Mouse (Mus musculus) embryonic facial prominence, embryonic 15.5 days (tissue): ENCODE data around the gene Ttc38. TPM values are rescaled to one million over a fixed set of nuclear protein-coding genes. Genes with fewer than 3 reads are reported as not detected.

Experiments used
- ATAC-seq: fragments of 200-750 bp; cut with Nextera tagmentation; 2 replicates; pipeline ENCODE4 v1.8.0; 2017; ENCODE audit warnings: low read depth, moderate TSS enrichment; ENCODE audit not compliant: insufficient number of reproducible peaks, low FRiP score, low TSS enrichment
- H3K27ac ChIP-seq: fragments of 300-500 bp; sonication (generic); replicated peaks from 2 replicates; pipeline ENCODE4 v1.5.1; 2015; ENCODE audit warnings: mild to moderate bottlenecking, inconsistent platforms
- H3K27me3 ChIP-seq: fragments of 300-500 bp; sonication (generic); 2 replicates; pipeline ENCODE4 v1.6.1; 2015; ENCODE audit warnings: inconsistent platforms
- H3K36me3 ChIP-seq: fragments of 300-500 bp; sonication (generic); 2 replicates; pipeline ENCODE4 v1.6.1; 2015; ENCODE audit warnings: mild to moderate bottlenecking, inconsistent platforms
- H3K4me1 ChIP-seq: fragments of 300-500 bp; sonication (generic); 2 replicates; pipeline ENCODE4 v1.6.1; 2015; ENCODE audit warnings: inconsistent platforms
- H3K4me2 ChIP-seq: fragments of 300-500 bp; sonication (generic); replicated peaks from 2 replicates; pipeline ENCODE4 v1.6.1; 2015; ENCODE audit warnings: mild to moderate bottlenecking, inconsistent platforms
- H3K4me3 ChIP-seq: fragments of 300-500 bp; sonication (generic); replicated peaks from 2 replicates; pipeline ENCODE4 v1.5.1; 2015; ENCODE audit warnings: mild to moderate bottlenecking, inconsistent platforms
- H3K9ac ChIP-seq: fragments of 300-500 bp; sonication (generic); 2 replicates; pipeline ENCODE4 v1.6.1; 2015; ENCODE audit warnings: inconsistent platforms
- H3K9me3 ChIP-seq: fragments of 300-500 bp; sonication (generic); replicated peaks from 2 replicates; pipeline ENCODE4 v1.6.1; 2016; ENCODE audit warnings: inconsistent platforms
- WGBS: fragments of 180-500 bp; shearing (Covaris S2); methylation state at CpG from one replicate; pipeline ENCODE4 v1.1.7; 2015; 5-methylcytosine and 5-hydroxymethylcytosine counted together
- polyA plus RNA-seq: library from polyadenylated mRNA; unstranded; fragments of >200 nt; fragmentation: Nextera tagmentation; extraction: Ambion mirVana; gene quantifications from 2 replicates; pipeline ENCODE4 v1.2.1, GENCODE M21; 2015

Gene Ttc38
- polyA plus RNA-seq, 1 experiment from 2014 or later = 8.8 TPM

GRCm38 (mm10) chr15:85806886-85807285 is 25.2 kb upstream of the Ttc38 start:
- WGBS = 72% methylated on average over 4 of the region's 4 CpGs
- Histone ChIP-seq H3K9ac (no peak overlapping the region), H3K27ac (no peak overlapping the region), H3K4me1 (peaks cover 9% of the 10 kb centered on the region), H3K4me3 (no peak overlapping the region), H3K27me3 (no peaks in the 10 kb centered on the region), H3K4me2 (no peak overlapping the region), H3K9me3 (no peaks in the 10 kb centered on the region), H3K36me3 (no peaks in the 10 kb centered on the region)
- ATAC-seq = no peak

GRCm38 (mm10) chr15:85807404-85807803 is 24.7 kb upstream of the Ttc38 start:
- H3K4me2 ChIP-seq = no peak overlapping the region
- H3K27me3 ChIP-seq = no peaks in the 10 kb centered on the region
- no peak for ATAC-seq
- H3K9ac ChIP-seq = no peak overlapping the region
- H3K4me3 ChIP-seq = no peak overlapping the region
- H3K36me3 ChIP-seq = no peaks in the 10 kb centered on the region
- no peak overlapping the region for H3K27ac ChIP-seq
- H3K4me1 ChIP-seq = peaks cover 9% of the 10 kb centered on the region
- WGBS = 81% methylated on average over 4 of the region's 4 CpGs
- H3K9me3 ChIP-seq = no peaks in the 10 kb centered on the region

GRCm38 (mm10) chr15:85808031-85808430 is 24.1 kb upstream of the Ttc38 start:
- Histone ChIP-seq H3K27ac (no peak overlapping the region), H3K4me1 (peaks cover 9% of the 10 kb centered on the region), H3K27me3 (no peaks in the 10 kb centered on the region), H3K4me2 (no peak overlapping the region), H3K4me3 (no peak overlapping the region), H3K36me3 (no peaks in the 10 kb centered on the region), H3K9ac (no peak overlapping the region), H3K9me3 (no peaks in the 10 kb centered on the region)
- WGBS = 77% methylated on average over 6 of the region's 6 CpGs
- no peak for ATAC-seq

- WGBS = 56% methylated on average over 8 of the region's 8 CpGs
- H3K4me2 ChIP-seq = no peak overlapping the region
- H3K27ac ChIP-seq = no peak overlapping the region
- no peaks in the 10 kb centered on the region for H3K27me3 ChIP-seq
- H3K36me3 ChIP-seq = no peaks in the 10 kb centered on the region
- H3K4me3 ChIP-seq = no peak overlapping the region
- no peak for ATAC-seq
- peaks cover 9% of the 10 kb centered on the region for H3K4me1 ChIP-seq
- H3K9ac ChIP-seq = no peak overlapping the region
- H3K9me3 ChIP-seq = no peaks in the 10 kb centered on the region
Measured at GRCm38 (mm10) chr15:85808434-85808833, 23.7 kb upstream of the Ttc38 start.

- no peak for ATAC-seq
- Histone ChIP-seq H3K4me2 (no peak overlapping the region), H3K9me3 (no peaks in the 10 kb centered on the region), H3K9ac (no peak overlapping the region), H3K27ac (no peak overlapping the region), H3K27me3 (no peaks in the 10 kb centered on the region), H3K36me3 (no peaks in the 10 kb centered on the region), H3K4me3 (no peak overlapping the region), H3K4me1 (peaks cover 9% of the 10 kb centered on the region)
- 84% methylated on average over 12 of the region's 12 CpGs for WGBS
Measured at GRCm38 (mm10) chr15:85809091-85809490, 23.0 kb upstream of the Ttc38 start.

GRCm38 (mm10) chr15:85810462-85810805 is 21.7 kb upstream of the Ttc38 start:
- H3K4me1 ChIP-seq = peaks cover 9% of the 10 kb centered on the region
- ATAC-seq = no peak
- peak overlapping the region; percentile 72 for H3K4me2 ChIP-seq
- H3K9ac ChIP-seq = peak overlapping the region; percentile 69; the same call in 1 of the 2 replicates
- no peaks in the 10 kb centered on the region for H3K9me3 ChIP-seq
- 82% methylated on average over 5 of the region's 5 CpGs for WGBS
- H3K27me3 ChIP-seq = no peaks in the 10 kb centered on the region
- 0 out of 2 replicates have a peak overlapping the region, but pooled peaks have one; percentile 92 for H3K27ac ChIP-seq
- peak overlapping the region; percentile 77 for H3K4me3 ChIP-seq
- no peaks in the 10 kb centered on the region for H3K36me3 ChIP-seq

- 3% methylated on average over 36 of the region's 36 CpGs for WGBS
- Histone ChIP-seq H3K4me3 (peak overlapping the region; percentile 77), H3K36me3 (no peaks in the 10 kb centered on the region), H3K4me2 (peak overlapping the region; percentile 72), H3K9ac (peak overlapping the region; percentile 69), H3K4me1 (peaks cover 9% of the 10 kb centered on the region), H3K27me3 (no peaks in the 10 kb centered on the region), H3K27ac (peak overlapping the region; percentile 92), H3K9me3 (no peaks in the 10 kb centered on the region)
- peak; percentile 59 for ATAC-seq
Measured at GRCm38 (mm10) chr15:85810806-85811521, 21.1 kb upstream of the Ttc38 start.

GRCm38 (mm10) chr15:85811535-85812277 is 20.4 kb upstream of the Ttc38 start, which contains the start of gene Cdpf1:
Cdpf1 (minus strand) TSS chr15:85811697.
- peaks cover 9% of the 10 kb centered on the region for H3K4me1 ChIP-seq
- H3K4me3 ChIP-seq = peak within 1 kb of the TSS; percentile 77
- WGBS = 2% methylated on average over 36 of the region's 36 CpGs
- H3K9me3 ChIP-seq = no peaks in the 10 kb centered on the region
- H3K36me3 ChIP-seq = no peaks in the 10 kb centered on the region
- peak; percentile 95 for ATAC-seq
- peak within 1 kb of the TSS; percentile 69 for H3K9ac ChIP-seq
- H3K27ac ChIP-seq = peak within 1 kb of the TSS; percentile 92
- H3K27me3 ChIP-seq = no peaks in the 10 kb centered on the region
- peak within 1 kb of the TSS; percentile 72 for H3K4me2 ChIP-seq

- no peak overlapping the region for H3K27ac ChIP-seq
- 63% methylated on average over 10 of the region's 10 CpGs for WGBS
Measured at GRCm38 (mm10) chr15:85813428-85813827, 18.7 kb upstream of the Ttc38 start.

GRCm38 (mm10) chr15:85821203-85822010 is 10.7 kb upstream of the Ttc38 start, which contains the start of gene Pkdrej:
Pkdrej (minus strand) TSS chr15:85821734.
- Histone ChIP-seq H3K36me3 (no peaks in the 10 kb centered on the region), H3K27me3 (peaks cover 14% of the 10 kb centered on the region; the same call in 1 of the 2 replicates), H3K9ac (peak within 1 kb of the TSS; percentile 47), H3K4me2 (peak within 1 kb of the TSS; percentile 94), H3K4me1 (peaks cover 13% of the 10 kb centered on the region), H3K27ac (no peak within 1 kb of the TSS), H3K4me3 (peak within 1 kb of the TSS; percentile 51), H3K9me3 (0 out of 2 replicates have a peak, but pooled peaks cover 5% of the 10 kb centered on the region)
- ATAC-seq = peak; percentile 70; the same call in 1 of the 2 replicates
- WGBS = 1% methylated on average over 65 of the region's 65 CpGs

More at GRCm38 (mm10) chr15:85813428-85813827, 18.7 kb upstream of the Ttc38 start:
- ATAC-seq = no peak
- Histone ChIP-seq H3K4me1 (peaks cover 9% of the 10 kb centered on the region), H3K9me3 (0 out of 2 replicates have a peak, but pooled peaks cover 3% of the 10 kb centered on the region), H3K36me3 (no peaks in the 10 kb centered on the region), H3K27me3 (no peaks in the 10 kb centered on the region), H3K4me3 (no peak overlapping the region), H3K9ac (no peak overlapping the region), H3K4me2 (no peak overlapping the region)

- Histone ChIP-seq H3K4me2 (peak overlapping the region; percentile 94), H3K4me3 (peak overlapping the region; percentile 51), H3K27ac (no peak overlapping the region), H3K27me3 (peaks cover 14% of the 10 kb centered on the region; the same call in 1 of the 2 replicates), H3K4me1 (peaks cover 13% of the 10 kb centered on the region), H3K9ac (peak overlapping the region; percentile 47; the same call in 1 of the 2 replicates), H3K9me3 (0 out of 2 replicates have a peak, but pooled peaks cover 5% of the 10 kb centered on the region), H3K36me3 (no peaks in the 10 kb centered on the region)
- no peak for ATAC-seq
- WGBS = 13% methylated on average over 4 of the region's 4 CpGs
Measured at GRCm38 (mm10) chr15:85822011-85822359, 10.1 kb upstream of the Ttc38 start.
